1 mouse cellular context compared by ENCODE assay signal in the genomic region with DNA sequence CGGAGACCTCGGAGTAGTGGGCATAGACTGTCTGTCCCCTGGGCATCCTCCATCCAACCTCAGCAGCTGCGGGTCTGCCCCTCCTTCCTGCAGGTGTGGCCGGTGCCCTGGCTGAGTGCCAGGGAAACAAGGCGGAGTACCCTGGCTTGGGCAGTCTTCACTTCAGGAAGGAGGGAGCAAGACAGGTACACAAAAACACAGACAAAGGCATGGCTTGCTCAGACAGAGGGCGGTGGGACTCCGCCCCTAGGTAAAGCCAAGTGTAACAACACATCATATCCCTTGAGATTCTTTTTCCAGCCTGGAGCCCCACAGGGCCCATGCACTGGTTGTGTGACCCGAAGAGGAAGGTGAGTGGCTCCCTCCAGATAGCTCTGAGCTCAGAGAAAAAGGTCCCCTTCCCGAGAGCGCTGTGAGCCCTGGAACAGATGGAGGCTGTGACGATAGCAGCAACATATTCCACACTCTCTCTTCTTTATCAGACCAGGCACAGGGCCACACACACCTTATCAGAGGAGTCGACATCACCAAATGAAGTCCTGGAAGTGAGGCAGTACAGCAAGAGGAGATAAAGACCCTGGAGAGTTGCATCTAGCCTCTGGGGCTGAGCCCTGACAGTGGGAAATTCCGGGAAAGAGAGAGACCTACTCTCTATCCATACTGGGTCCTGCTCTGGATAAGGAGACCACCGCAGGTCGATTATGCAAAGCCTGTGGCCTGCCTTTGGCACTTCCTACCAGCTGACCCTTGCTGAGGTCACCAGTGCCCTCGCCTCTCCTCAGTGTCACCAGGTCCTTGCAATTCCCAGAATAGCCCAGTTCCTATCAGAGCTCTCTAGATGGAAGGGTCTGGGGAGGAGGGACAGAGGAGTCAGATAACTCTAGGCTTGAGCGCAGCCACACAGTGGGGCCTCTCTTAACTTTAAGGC.
TF ChIP-seq lines count a peak whose summit lies in the region.

No protein-coding gene starts in this region.

TF ChIP-seq in MEL, 35 proteins besides CTCF, POLR2A, EP300 and RAD21 (continued from another document):
- TF ChIP-seq GATA1 (IDR thresholded peaks at IDR 0.05; ENCODE audit: low read depth, low read length) = 0 out of 2 replicates have a peak, but pooled peaks have one; percentile 14
- TF ChIP-seq ZC3H11A (IDR thresholded peaks at IDR 0.05; ENCODE audit: low read depth, low read length) = no peak
- TF ChIP-seq BHLHE40 (IDR thresholded peaks at IDR 0.05; ENCODE audit: borderline replicate concordance, low read depth, low read length) = no peak
- no peak for TF ChIP-seq POLR2AphosphoS2 (IDR thresholded peaks at IDR 0.05; ENCODE audit: low read length)
- TF ChIP-seq MYC (IDR thresholded peaks at IDR 0.05; ENCODE audit: low read depth, low read length) = no peak
- TF ChIP-seq USF2 (IDR thresholded peaks at IDR 0.05; ENCODE audit: borderline replicate concordance in 1 of 2, insufficient read depth in 1 of 2, low read depth in 1 of 2, low read length in 2 of 2) = no peak
- 0 out of 2 replicates have a peak, but pooled peaks have one; percentile 26 for TF ChIP-seq TCF12 (IDR thresholded peaks at IDR 0.05; ENCODE audit: low read depth, low read length)
